Mouse (Mus musculus) intestine, embryonic 16.5 days (tissue): ENCODE results near the gene Gphb5. TPM values are rescaled to one million over a fixed set of nuclear protein-coding genes. Genes with fewer than 3 reads are reported as not detected.
"Not testable (repeated sequence)": the region's sequence is repeated elsewhere in the genome, so short reads cannot be mapped to it uniquely, and the experiment has no call there.

Experiments
- ATAC-seq: fragments of 200-750 bp; cut with Nextera tagmentation; 2 replicates; pipeline ENCODE4 v1.8.0; 2017; ENCODE audit warnings: moderate TSS enrichment, moderate library complexity
- H3K27ac ChIP-seq: fragments of 300-500 bp; sonication (generic); 2 replicates; pipeline ENCODE4 v1.5.1; 2014; ENCODE audit warnings: mild to moderate bottlenecking, low read length
- H3K27me3 ChIP-seq: fragments of 300-500 bp; sonication (generic); replicated peaks from 2 replicates; pipeline ENCODE4 v1.6.1; 2014; ENCODE audit warnings: low read length, control low read depth, mixed read lengths; ENCODE audit not compliant: control insufficient read depth, insufficient read depth
- H3K36me3 ChIP-seq: fragments of 300-500 bp; sonication (generic); 2 replicates; pipeline ENCODE4 v1.6.1; 2014; ENCODE audit warnings: low read length, control low read depth; ENCODE audit not compliant: control insufficient read depth, insufficient read depth
- H3K4me1 ChIP-seq: fragments of 300-500 bp; sonication (generic); 2 replicates; pipeline ENCODE4 v1.6.1; 2014; ENCODE audit warnings: low read length, control low read depth, mixed read lengths; ENCODE audit not compliant: control insufficient read depth, insufficient read depth
- H3K4me2 ChIP-seq: fragments of 300-500 bp; sonication (generic); 2 replicates; pipeline ENCODE4 v1.6.1; 2014; ENCODE audit warnings: low read depth, low read length, control low read depth
- H3K4me3 ChIP-seq: fragments of 300-500 bp; sonication (generic); 2 replicates; pipeline ENCODE4 v1.5.1; 2014; ENCODE audit warnings: mild to moderate bottlenecking, low read length
- H3K9ac ChIP-seq: fragments of 300-500 bp; sonication (generic); 2 replicates; pipeline ENCODE4 v1.6.1; 2014; ENCODE audit warnings: low read depth, low read length
- H3K9me3 ChIP-seq: fragments of 300-500 bp; sonication (generic); 2 replicates; pipeline ENCODE4 v1.6.1; 2016; ENCODE audit warnings: low read length, control low read depth; ENCODE audit not compliant: control insufficient read depth
- WGBS: fragments of 180-500 bp; shearing (Covaris S2); extraction: QIAGEN DNeasy Blood & Tissue Kit; methylation state at CpG from one replicate; pipeline ENCODE4 v1.1.7; 2014; 5-methylcytosine and 5-hydroxymethylcytosine counted together
- polyA plus RNA-seq: library from polyadenylated mRNA; unstranded; fragments of >200 nt; fragmentation: Nextera tagmentation; extraction: Ambion mirVana; gene quantifications from 2 replicates; pipeline ENCODE4 v1.2.1, GENCODE M21; 2015

Gene Gphb5
- polyA plus RNA-seq, 1 experiment from 2014 or later = not detected

DNA sequence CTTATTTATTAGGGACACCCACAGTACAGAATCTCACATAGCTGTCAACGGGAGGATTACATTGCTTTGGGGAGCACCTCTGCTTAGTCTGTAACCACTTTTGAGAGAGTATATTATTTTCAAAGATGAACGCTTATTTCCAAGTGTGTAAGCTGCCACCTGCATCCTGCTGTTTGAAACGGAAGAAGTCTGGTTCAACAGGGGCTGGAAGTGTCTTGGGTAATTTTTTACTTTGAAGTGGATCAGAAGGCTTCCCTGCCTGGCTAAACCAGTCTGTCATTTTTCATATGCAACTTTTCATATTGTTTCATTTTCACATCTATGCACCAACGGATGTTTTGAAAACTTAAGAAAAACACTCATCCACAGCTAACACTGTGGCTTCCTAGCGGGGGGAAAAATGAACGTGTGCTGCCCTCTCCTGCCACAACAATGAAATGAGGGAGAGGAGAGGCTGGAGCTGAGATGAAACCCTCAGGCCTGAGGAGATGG is 32.9 kb upstream of the Gphb5 start:
- Histone ChIP-seq H3K9me3 (no peaks in the 10 kb centered on the region), H3K4me1 (no peaks in the 10 kb centered on the region), H3K27ac (no peak overlapping the region), H3K27me3 (no peaks in the 10 kb centered on the region), H3K4me2 (no peak overlapping the region), H3K9ac (no peak overlapping the region), H3K4me3 (no peak overlapping the region), H3K36me3 (no peaks in the 10 kb centered on the region; the same call in 1 of the 2 replicates)
- 57% methylated on average over 6 of the region's 6 CpGs for WGBS
- ATAC-seq = no peak

DNA sequence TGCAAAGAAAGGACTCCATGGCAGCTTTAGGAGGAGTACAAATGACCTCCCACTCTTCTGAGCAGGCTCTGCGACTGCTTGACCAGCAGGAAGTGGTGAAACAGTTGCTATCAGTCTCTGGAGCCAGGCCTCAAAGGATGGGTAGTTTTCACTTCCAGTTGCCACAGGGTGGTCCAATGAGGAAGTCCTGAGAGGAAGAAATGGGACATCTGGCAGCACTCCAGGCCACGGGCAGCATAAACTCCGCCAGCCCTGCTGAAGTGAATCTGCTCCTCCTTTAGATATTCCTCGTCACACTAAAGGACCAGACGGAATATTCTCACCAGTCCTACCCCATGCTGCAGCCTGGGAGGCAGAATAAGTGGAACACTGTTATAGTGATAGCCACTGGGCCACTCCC is 32.3 kb upstream of the Gphb5 start:
- H3K4me2 ChIP-seq = no peak overlapping the region
- H3K9ac ChIP-seq = no peak overlapping the region
- H3K4me1 ChIP-seq = no peaks in the 10 kb centered on the region
- no peaks in the 10 kb centered on the region for H3K27me3 ChIP-seq
- no peak for ATAC-seq
- no peaks in the 10 kb centered on the region; the same call in 1 of the 2 replicates for H3K36me3 ChIP-seq
- H3K4me3 ChIP-seq = no peak overlapping the region
- WGBS = 61% methylated on average over 5 of the region's 5 CpGs
- H3K27ac ChIP-seq = no peak overlapping the region
- no peaks in the 10 kb centered on the region for H3K9me3 ChIP-seq

DNA sequence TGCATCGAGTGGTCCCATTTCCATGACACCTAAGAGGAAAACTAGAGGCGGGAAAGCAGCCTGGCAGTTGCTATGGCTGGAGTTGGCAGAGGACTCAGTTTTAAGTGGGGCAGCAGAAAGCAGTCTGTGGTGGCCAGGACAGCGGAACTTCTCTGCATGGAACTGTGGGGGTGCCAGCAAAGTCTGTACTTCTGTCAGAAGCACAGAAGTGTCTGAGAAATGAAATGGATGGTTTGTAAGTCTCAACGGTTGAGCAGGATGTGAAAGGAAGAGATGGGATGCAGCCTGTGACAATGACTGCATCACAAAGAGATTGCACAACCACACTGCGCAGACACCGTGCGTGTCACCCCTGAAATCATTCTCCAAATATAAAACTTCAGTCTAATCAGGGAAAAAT is 29.7 kb upstream of the Gphb5 start:
- H3K36me3 ChIP-seq = no peaks in the 10 kb centered on the region
- H3K27ac ChIP-seq = no peak overlapping the region
- 85% methylated on average over 7 of the region's 7 CpGs for WGBS
- no peak overlapping the region for H3K4me3 ChIP-seq
- no peaks in the 10 kb centered on the region for H3K4me1 ChIP-seq
- no peak overlapping the region for H3K9ac ChIP-seq
- no peaks in the 10 kb centered on the region for H3K27me3 ChIP-seq
- no peak for ATAC-seq
- no peaks in the 10 kb centered on the region for H3K9me3 ChIP-seq
- no peak overlapping the region for H3K4me2 ChIP-seq

DNA sequence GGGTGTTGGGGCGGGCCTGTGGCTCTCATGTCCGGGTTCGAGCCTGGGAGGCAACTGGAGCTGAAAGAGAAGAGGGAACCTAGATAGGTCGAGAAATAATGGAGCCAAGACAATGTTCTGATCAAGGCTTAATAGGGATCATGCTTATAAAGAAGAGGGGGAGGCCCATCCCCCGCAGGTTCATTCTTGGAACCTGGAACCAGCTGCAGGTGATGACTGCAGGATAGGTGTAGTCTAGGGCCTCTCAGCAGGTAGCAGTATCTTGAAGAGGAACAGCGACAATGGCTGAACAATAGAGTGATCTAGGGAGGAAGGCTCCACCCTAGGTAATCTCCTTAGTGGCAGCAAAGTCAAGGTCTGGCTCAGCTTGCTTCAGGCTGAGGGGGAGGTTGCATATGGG is 15.8 kb upstream of the Gphb5 start:
- H3K4me1 ChIP-seq, H3K4me2 ChIP-seq, ATAC-seq: not testable (repeated sequence)

GRCm38 (mm10) chr12:75429685-75430396 is 13.3 kb upstream of the Gphb5 start:
- H3K4me1 ChIP-seq = no peaks in the 10 kb centered on the region
- ATAC-seq = no peak
- H3K9ac ChIP-seq = no peak overlapping the region
- no peak overlapping the region for H3K4me3 ChIP-seq
- H3K4me2 ChIP-seq = no peak overlapping the region
- H3K36me3 ChIP-seq = no peaks in the 10 kb centered on the region
- H3K27ac ChIP-seq = no peak overlapping the region
- 79% methylated on average over 1 of the region's 1 CpGs for WGBS
- H3K9me3 ChIP-seq = no peaks in the 10 kb centered on the region
- no peaks in the 10 kb centered on the region for H3K27me3 ChIP-seq

More for the DNA sequence above, 15.8 kb upstream of the Gphb5 start:
- H3K9me3 ChIP-seq, H3K9ac ChIP-seq, H3K27me3 ChIP-seq, H3K4me3 ChIP-seq, H3K27ac ChIP-seq, H3K36me3 ChIP-seq: not testable (repeated sequence)
- WGBS = 84% methylated on average over 6 of the region's 6 CpGs

- no peak overlapping the region for H3K4me2 ChIP-seq
- H3K27me3 ChIP-seq = no peaks in the 10 kb centered on the region
- H3K9me3 ChIP-seq = no peaks in the 10 kb centered on the region
- no peak overlapping the region for H3K27ac ChIP-seq
- no peaks in the 10 kb centered on the region for H3K36me3 ChIP-seq
- no peak overlapping the region for H3K9ac ChIP-seq
- WGBS = 83% methylated on average over 6 of the region's 6 CpGs
- no peaks in the 10 kb centered on the region for H3K4me1 ChIP-seq
- H3K4me3 ChIP-seq = no peak overlapping the region
- no peak for ATAC-seq
Observed at GRCm38 (mm10) chr12:75428719-75429118, 12.1 kb upstream of the Gphb5 start.

DNA sequence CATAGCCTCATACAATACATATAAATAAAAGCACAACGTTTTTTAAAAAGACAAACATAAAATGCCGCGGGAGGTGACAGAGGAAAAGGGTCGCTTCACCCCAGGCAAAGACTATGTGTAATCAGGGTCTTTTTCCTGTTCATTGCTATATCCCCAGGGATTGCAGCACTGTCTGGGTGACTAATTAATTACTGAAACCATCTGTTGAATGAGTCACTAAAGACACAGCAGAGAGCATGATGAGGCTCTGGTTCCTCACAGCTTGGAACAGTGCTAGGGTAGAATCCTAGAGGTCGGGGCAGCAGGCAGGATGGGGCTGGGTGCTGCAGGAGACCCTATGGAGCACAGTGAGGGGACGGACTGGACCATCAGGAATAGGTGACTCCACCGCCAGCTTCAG is 9.3 kb upstream of the Gphb5 start:
- Histone ChIP-seq H3K4me1 (no peaks in the 10 kb centered on the region), H3K9ac (no peak overlapping the region), H3K4me2 (no peak overlapping the region), H3K36me3 (no peaks in the 10 kb centered on the region), H3K9me3 (no peaks in the 10 kb centered on the region), H3K27me3 (no peaks in the 10 kb centered on the region), H3K4me3 (no peak overlapping the region), H3K27ac (no peak overlapping the region)
- no peak for ATAC-seq
- 84% methylated on average over 7 of the region's 7 CpGs for WGBS

DNA sequence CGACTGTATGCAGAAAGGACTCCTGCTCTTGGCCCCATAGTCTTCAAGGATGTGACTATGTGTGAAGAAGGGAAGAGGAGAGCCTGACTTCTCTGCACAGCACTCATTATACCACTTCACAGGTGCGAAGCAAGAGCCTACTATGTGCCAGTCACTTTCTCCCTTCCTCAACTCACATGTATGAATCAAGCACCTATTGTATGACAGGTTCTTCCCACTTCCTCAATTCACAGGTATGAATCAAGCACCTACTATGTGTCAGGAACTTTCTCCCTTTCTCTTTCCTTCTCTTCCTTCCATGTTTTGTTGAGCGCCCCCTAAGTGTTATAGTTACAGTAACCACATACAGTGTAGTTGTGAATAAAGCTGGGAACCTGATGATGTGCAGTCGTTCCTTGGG is 8.2 kb upstream of the Gphb5 start:
- 87% methylated on average over 4 of the region's 4 CpGs for WGBS
- H3K9me3 ChIP-seq = no peaks in the 10 kb centered on the region
- no peak overlapping the region for H3K4me2 ChIP-seq

DNA sequence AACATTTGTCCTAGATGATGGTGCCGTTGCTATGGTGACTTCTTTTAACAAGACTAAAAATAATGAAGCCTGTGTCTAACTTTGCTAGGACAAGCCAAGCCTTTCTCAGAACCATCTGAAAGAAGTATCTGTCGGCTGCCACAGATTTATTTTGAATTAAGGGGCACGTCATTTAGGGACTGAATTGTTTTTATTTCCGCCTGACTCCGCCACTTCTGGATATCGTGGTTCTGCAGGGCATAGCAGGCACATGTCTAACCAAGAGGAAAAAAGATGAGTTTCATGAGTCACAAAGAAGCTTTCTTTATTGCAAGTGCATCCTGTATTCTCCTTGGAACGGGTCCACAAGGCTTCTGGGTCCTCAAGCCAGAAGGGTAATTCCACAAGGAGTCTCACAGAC is 7.8 kb upstream of the Gphb5 start:
- Histone ChIP-seq H3K4me2 (no peak overlapping the region), H3K4me1 (no peaks in the 10 kb centered on the region), H3K9ac (no peak overlapping the region), H3K4me3 (no peak overlapping the region), H3K27me3 (no peaks in the 10 kb centered on the region), H3K27ac (no peak overlapping the region), H3K36me3 (no peaks in the 10 kb centered on the region), H3K9me3 (no peaks in the 10 kb centered on the region)
- 69% methylated on average over 7 of the region's 7 CpGs for WGBS
- no peak for ATAC-seq

More for the DNA sequence above, 8.2 kb upstream of the Gphb5 start:
- Histone ChIP-seq H3K36me3 (no peaks in the 10 kb centered on the region), H3K4me1 (no peaks in the 10 kb centered on the region), H3K4me3 (no peak overlapping the region), H3K27ac (no peak overlapping the region), H3K9ac (no peak overlapping the region), H3K27me3 (no peaks in the 10 kb centered on the region)
- ATAC-seq = no peak

DNA sequence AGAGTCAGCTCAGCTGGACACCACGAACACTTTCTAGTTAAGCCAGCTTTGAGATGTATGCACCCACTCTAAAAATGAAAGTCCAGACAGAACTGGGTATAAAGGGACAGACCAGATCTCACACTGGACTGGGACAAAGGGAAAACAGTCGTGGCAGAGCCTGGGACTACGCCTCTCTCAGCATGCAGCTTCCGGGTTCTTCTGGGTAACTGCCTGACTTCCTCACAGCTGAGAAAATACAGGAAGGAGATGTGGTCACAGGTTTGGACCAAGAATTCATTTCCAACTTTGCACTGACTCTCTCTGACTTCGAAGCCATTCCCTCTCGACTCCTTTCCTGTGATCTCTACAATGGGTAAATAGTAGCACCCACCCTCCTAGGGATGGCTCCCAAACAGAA is 1.6 kb downstream of the Gphb5 start:
- WGBS = 74% methylated on average over 6 of the region's 6 CpGs
- Histone ChIP-seq H3K4me1 (no peaks in the 10 kb centered on the region), H3K4me3 (no peak overlapping the region), H3K36me3 (no peaks in the 10 kb centered on the region), H3K4me2 (no peak overlapping the region), H3K9me3 (no peaks in the 10 kb centered on the region), H3K27me3 (no peaks in the 10 kb centered on the region), H3K27ac (no peak overlapping the region), H3K9ac (no peak overlapping the region)
- no peak for ATAC-seq
